Mouse (Mus musculus) limb, embryonic 10.5 days (tissue): ENCODE results near the gene Myh7b. TPM values are rescaled to one million over a fixed set of nuclear protein-coding genes. Genes with fewer than 3 reads are reported as not detected.
A peak's percentile ranks its signal among the peaks of the same experiment; 100 is the strongest.

Source experiments
- DNase-seq: peaks from one replicate; pipeline ENCODE4 v3.0.0-alpha.2; 2017; ENCODE audit warnings: low spot score
- H3K27ac ChIP-seq: fragments of 300-500 bp; sonication (generic); 2 replicates; pipeline ENCODE4 v1.5.1; 2016; ENCODE audit warnings: mild to moderate bottlenecking
- H3K27me3 ChIP-seq: fragments of 300-500 bp; sonication (generic); 2 replicates; pipeline ENCODE4 v1.6.1; 2016; ENCODE audit warnings: low read depth, mild to moderate bottlenecking; ENCODE audit not compliant: poor library complexity, severe bottlenecking
- H3K36me3 ChIP-seq: fragments of 300-500 bp; sonication (generic); 2 replicates; pipeline ENCODE4 v1.6.1; 2016; ENCODE audit warnings: mild to moderate bottlenecking, moderate library complexity
- H3K4me1 ChIP-seq: fragments of 300-500 bp; sonication (generic); 2 replicates; pipeline ENCODE4 v1.6.1; 2016
- H3K4me3 ChIP-seq: fragments of 300-500 bp; sonication (generic); 2 replicates; pipeline ENCODE4 v1.5.1; 2016; ENCODE audit warnings: mild to moderate bottlenecking, moderate library complexity
- H3K9me3 ChIP-seq: fragments of 300-500 bp; sonication (generic); replicated peaks from 2 replicates; pipeline ENCODE4 v1.6.1; 2016; ENCODE audit warnings: mild to moderate bottlenecking
- WGBS: fragments of 180-500 bp; shearing (Covaris S2); methylation state at CpG from one replicate; pipeline ENCODE4 v1.1.7; 2016; 5-methylcytosine and 5-hydroxymethylcytosine counted together
- polyA plus RNA-seq: library from polyadenylated mRNA; unstranded; fragments of >200 nt; fragmentation: Nextera tagmentation; extraction: Ambion mirVana; gene quantifications from 2 replicates; pipeline ENCODE4 v1.2.1, GENCODE M21; 2016

Gene Myh7b
- polyA plus RNA-seq, result 0.36 and 0.63 TPM in 2 replicates

GRCm38 (mm10) chr2:155610978-155611377 lies at the start of gene Myh7b:
Gene Myh7b (plus strand): TSS chr2:155611212.
- Histone ChIP-seq H3K36me3 (no peaks in the 10 kb centered on the region), H3K27ac (no peak within 1 kb of the TSS), H3K4me1 (peaks cover 12% of the 10 kb centered on the region), H3K27me3 (peaks cover 14% of the 10 kb centered on the region), H3K4me3 (no peak within 1 kb of the TSS), H3K9me3 (no peaks in the 10 kb centered on the region)
- 43% methylated on average over 4 of the region's 4 CpGs for WGBS
- no peak for DNase-seq

- Histone ChIP-seq H3K9me3 (no peaks in the 10 kb centered on the region), H3K36me3 (0 out of 2 replicates have a peak, but pooled peaks cover 6% of the 10 kb centered on the region), H3K27me3 (no peaks in the 10 kb centered on the region), H3K4me3 (no peak overlapping the region), H3K27ac (no peak overlapping the region), H3K4me1 (peaks cover 7% of the 10 kb centered on the region)
- DNase-seq, result no peak
- WGBS, result 72% methylated on average over 1 of the region's 1 CpGs
These were observed 48.8 kb upstream of the Myh7b start for GRCm38 (mm10) chr2:155562209-155562608.

GRCm38 (mm10) chr2:155562934-155563333 lies 48.1 kb upstream of the Myh7b start:
- WGBS, result 84% methylated on average over 4 of the region's 4 CpGs
- peaks cover 8% of the 10 kb centered on the region for H3K4me1 ChIP-seq
- no peak overlapping the region for H3K27ac ChIP-seq
- H3K36me3 ChIP-seq, result 0 out of 2 replicates have a peak, but pooled peaks cover 10% of the 10 kb centered on the region
- no peak for DNase-seq
- H3K27me3 ChIP-seq, result no peaks in the 10 kb centered on the region
- H3K4me3 ChIP-seq, result no peak overlapping the region
- H3K9me3 ChIP-seq, result no peaks in the 10 kb centered on the region

- WGBS, result 90% methylated on average over 5 of the region's 5 CpGs
- H3K4me3 ChIP-seq, result no peak overlapping the region
- H3K4me1 ChIP-seq, result peaks cover 8% of the 10 kb centered on the region
- H3K36me3 ChIP-seq, result 0 out of 2 replicates have a peak, but pooled peaks cover 10% of the 10 kb centered on the region
- no peaks in the 10 kb centered on the region for H3K9me3 ChIP-seq
- no peaks in the 10 kb centered on the region for H3K27me3 ChIP-seq
- no peak overlapping the region for H3K27ac ChIP-seq
- no peak for DNase-seq
These were observed 43.3 kb upstream of the Myh7b start for GRCm38 (mm10) chr2:155567751-155568150.

- Histone ChIP-seq H3K4me1 (peaks cover 8% of the 10 kb centered on the region), H3K27ac (no peak overlapping the region), H3K36me3 (0 out of 2 replicates have a peak, but pooled peaks cover 7% of the 10 kb centered on the region), H3K4me3 (no peak overlapping the region), H3K9me3 (no peaks in the 10 kb centered on the region), H3K27me3 (no peaks in the 10 kb centered on the region)
- WGBS, result 66% methylated on average over 3 of the region's 3 CpGs
- no peak for DNase-seq
These were observed 41.7 kb upstream of the Myh7b start for GRCm38 (mm10) chr2:155569223-155569807.

GRCm38 (mm10) chr2:155573001-155573400 lies 38.0 kb upstream of the Myh7b start:
- Histone ChIP-seq H3K36me3 (no peaks in the 10 kb centered on the region), H3K9me3 (no peaks in the 10 kb centered on the region), H3K27ac (no peak overlapping the region), H3K4me3 (no peak overlapping the region), H3K27me3 (no peaks in the 10 kb centered on the region), H3K4me1 (no peaks in the 10 kb centered on the region)
- DNase-seq, result no peak
- 86% methylated on average over 9 of the region's 9 CpGs for WGBS

- no peak overlapping the region for H3K27ac ChIP-seq
These were observed 37.0 kb upstream of the Myh7b start for GRCm38 (mm10) chr2:155573996-155574395.

GRCm38 (mm10) chr2:155574700-155575099 lies 36.3 kb upstream of the Myh7b start:
- Histone ChIP-seq H3K9me3 (no peaks in the 10 kb centered on the region), H3K27ac (no peak overlapping the region)

More at GRCm38 (mm10) chr2:155573996-155574395, 37.0 kb upstream of the Myh7b start:
- DNase-seq, result no peak
- H3K27me3 ChIP-seq, result no peaks in the 10 kb centered on the region
- H3K36me3 ChIP-seq, result no peaks in the 10 kb centered on the region
- no peak overlapping the region for H3K4me3 ChIP-seq
- no peaks in the 10 kb centered on the region for H3K9me3 ChIP-seq
- no peaks in the 10 kb centered on the region for H3K4me1 ChIP-seq
- 93% methylated on average over 7 of the region's 7 CpGs for WGBS

GRCm38 (mm10) chr2:155576656-155577055 lies 34.4 kb upstream of the Myh7b start:
- Histone ChIP-seq H3K9me3 (no peaks in the 10 kb centered on the region), H3K4me3 (no peak overlapping the region), H3K36me3 (no peaks in the 10 kb centered on the region), H3K27ac (no peak overlapping the region), H3K4me1 (peaks cover 4% of the 10 kb centered on the region; the same call in 1 of the 2 replicates), H3K27me3 (no peaks in the 10 kb centered on the region)
- 71% methylated on average over 9 of the region's 9 CpGs for WGBS
- DNase-seq, result no peak

More at GRCm38 (mm10) chr2:155574700-155575099, 36.3 kb upstream of the Myh7b start:
- Histone ChIP-seq H3K27me3 (no peaks in the 10 kb centered on the region), H3K4me1 (no peaks in the 10 kb centered on the region), H3K36me3 (no peaks in the 10 kb centered on the region), H3K4me3 (no peak overlapping the region)
- 94% methylated on average over 4 of the region's 4 CpGs for WGBS
- no peak for DNase-seq

- no peaks in the 10 kb centered on the region for H3K9me3 ChIP-seq
- H3K27ac ChIP-seq, result no peak overlapping the region
- no peaks in the 10 kb centered on the region for H3K27me3 ChIP-seq
- 89% methylated on average over 3 of the region's 3 CpGs for WGBS
- no peak for DNase-seq
- no peak overlapping the region for H3K4me3 ChIP-seq
- no peaks in the 10 kb centered on the region for H3K36me3 ChIP-seq
- peaks cover 4% of the 10 kb centered on the region; the same call in 1 of the 2 replicates for H3K4me1 ChIP-seq
These were observed 30.7 kb upstream of the Myh7b start for GRCm38 (mm10) chr2:155580331-155580730.

GRCm38 (mm10) chr2:155582384-155582995 lies 28.5 kb upstream of the Myh7b start:
- Histone ChIP-seq H3K9me3 (no peaks in the 10 kb centered on the region), H3K4me1 (peaks cover 4% of the 10 kb centered on the region; the same call in 1 of the 2 replicates), H3K36me3 (no peaks in the 10 kb centered on the region), H3K27ac (no peak overlapping the region), H3K4me3 (no peak overlapping the region), H3K27me3 (no peaks in the 10 kb centered on the region)
- no peak for DNase-seq
- 74% methylated on average over 4 of the region's 4 CpGs for WGBS

GRCm38 (mm10) chr2:155582996-155583395 lies 28.0 kb upstream of the Myh7b start:
- no peak overlapping the region for H3K4me3 ChIP-seq
- no peak for DNase-seq
- H3K4me1 ChIP-seq, result peaks cover 4% of the 10 kb centered on the region; the same call in 1 of the 2 replicates
- H3K27me3 ChIP-seq, result no peaks in the 10 kb centered on the region
- H3K9me3 ChIP-seq, result no peaks in the 10 kb centered on the region
- 83% methylated on average over 5 of the region's 5 CpGs for WGBS
- H3K27ac ChIP-seq, result no peak overlapping the region
- H3K36me3 ChIP-seq, result no peaks in the 10 kb centered on the region

- WGBS, result 50% methylated on average over 5 of the region's 5 CpGs
- Histone ChIP-seq H3K27ac (no peak overlapping the region), H3K9me3 (no peaks in the 10 kb centered on the region), H3K4me1 (peaks cover 4% of the 10 kb centered on the region; the same call in 1 of the 2 replicates), H3K27me3 (no peaks in the 10 kb centered on the region), H3K4me3 (no peak overlapping the region), H3K36me3 (no peaks in the 10 kb centered on the region)
- DNase-seq, result peak; percentile 66
These were observed 27.0 kb upstream of the Myh7b start for GRCm38 (mm10) chr2:155583927-155584530.
